Mouse (Mus musculus) CH12.LX (cell line): ENCODE data around the gene Creld2. TPM values are rescaled to one million over a fixed set of nuclear protein-coding genes. Genes with fewer than 3 reads are reported as not detected.

ENCODE experiments used
- DNase-seq: peaks from one replicate; pipeline ENCODE4 v3.0.0-alpha.2; 2013; ENCODE audit errors: extremely low read depth
- H3K27ac ChIP-seq: 2 replicates; pipeline ENCODE4 v1.5.1; 2012; ENCODE audit warnings: low read depth, mild to moderate bottlenecking, control low read depth, moderate library complexity; ENCODE audit not compliant: insufficient read depth
- H3K27me3 ChIP-seq: replicated peaks from 2 replicates; pipeline ENCODE3; 2012; ENCODE audit warnings: inconsistent platforms
- H3K36me3 ChIP-seq, 2 experiments: replicated peaks in 1 of 2; 2 replicates each; pipeline versions ENCODE3 to v1.6.1; 2012; ENCODE audit warnings: inconsistent platforms in 1 of 2, low read length in 1 of 2, mild to moderate bottlenecking in 1 of 2, mixed read lengths in 1 of 2, moderate library complexity in 1 of 2; ENCODE audit not compliant: control insufficient read depth in 1 of 2, insufficient read depth in 1 of 2
- H3K4me1 ChIP-seq, 2 experiments: 2 replicates each; pipeline ENCODE4 v1.6.1; 2012; ENCODE audit warnings: inconsistent platforms in 1 of 2, moderate library complexity in 1 of 2; ENCODE audit not compliant: insufficient read depth in 2 of 2, control insufficient read depth in 1 of 2
- H3K4me2 ChIP-seq: 2 replicates; pipeline ENCODE4 v1.6.1; 2012; ENCODE audit warnings: low read depth, mild to moderate bottlenecking, control low read depth; ENCODE audit not compliant: poor library complexity, insufficient read depth, severe bottlenecking
- H3K4me3 ChIP-seq, 3 experiments: fragments of 150-350 bp in 1 of 3; sonication (generic) in 1 of 3; replicated peaks in 1 of 3; 2 replicates each; pipeline versions ENCODE3 to v1.5.1; 2011 to 2012; ENCODE audit warnings: low read depth in 2 of 3, low read length in 2 of 3, mild to moderate bottlenecking in 2 of 3, moderate library complexity in 2 of 3, control low read depth in 1 of 3, improper control_type of control experiment in 1 of 3, inconsistent platforms in 1 of 3, mixed read lengths in 1 of 3; ENCODE audit not compliant: poor library complexity in 1 of 3
- H3K79me2 ChIP-seq: replicated peaks from 2 replicates; pipeline ENCODE4 v1.6.1; 2012; ENCODE audit warnings: mild to moderate bottlenecking, moderate library complexity; ENCODE audit not compliant: control insufficient read depth, poor library complexity, insufficient read depth, severe bottlenecking; ENCODE audit errors: extremely low read depth
- H3K9ac ChIP-seq: 2 replicates; pipeline ENCODE4 v1.6.1; 2012; ENCODE audit warnings: low read depth, mild to moderate bottlenecking, control low read depth, moderate library complexity; ENCODE audit not compliant: insufficient read depth
- H3K9me3 ChIP-seq: replicated peaks from 2 replicates; pipeline ENCODE3; 2012; ENCODE audit warnings: low read length, inconsistent platforms, mixed read lengths
- BHLHE40 ChIP-seq: IDR thresholded peaks from 2 replicates; pipeline ENCODE4 v1.6.1; 2011; ENCODE audit warnings: mild to moderate bottlenecking, low read depth, low read length, improper control_type of control experiment
- CHD1 ChIP-seq: IDR thresholded peaks from 2 replicates; pipeline ENCODE4 v1.6.1; 2012; ENCODE audit warnings: low read depth, low read length, improper control_type of control experiment, inconsistent platforms
- CHD2 ChIP-seq: IDR thresholded peaks from 2 replicates; pipeline ENCODE4 v1.6.1; 2011; ENCODE audit warnings: low read length, improper control_type of control experiment
- CTCF ChIP-seq, 2 experiments: IDR thresholded peaks in 1 of 2; conservative IDR thresholded peaks in 1 of 2; 2 replicates each; pipeline ENCODE4 v1.5.1; 2011 to 2012; ENCODE audit warnings: low read depth in 2 of 2, low read length in 2 of 2, improper control_type of control experiment in 1 of 2, inconsistent platforms in 1 of 2, mild to moderate bottlenecking in 1 of 2, moderate library complexity in 1 of 2
- E2F4 ChIP-seq: IDR thresholded peaks from 2 replicates; pipeline ENCODE4 v1.6.1; 2011; ENCODE audit warnings: low read depth, low read length, improper control_type of control experiment; ENCODE audit not compliant: insufficient replicate concordance
- ELF1 ChIP-seq: IDR thresholded peaks from 2 replicates; pipeline ENCODE4 v1.6.1; 2014; ENCODE audit warnings: low read depth, mild to moderate bottlenecking, inconsistent platforms, low read length, improper control_type of control experiment
- EP300 ChIP-seq: IDR thresholded peaks from 2 replicates; pipeline ENCODE4 v1.6.1; 2011; ENCODE audit warnings: low read length, improper control_type of control experiment
- ETS1 ChIP-seq: conservative IDR thresholded peaks from 2 replicates; pipeline ENCODE4 v1.6.1; 2012; ENCODE audit warnings: low read depth, mild to moderate bottlenecking, inconsistent platforms, low read length, improper control_type of control experiment, moderate library complexity
- GABPA ChIP-seq: IDR thresholded peaks from 2 replicates; pipeline ENCODE4 v1.6.1; 2012; ENCODE audit warnings: low read depth, low read length, improper control_type of control experiment, inconsistent platforms; ENCODE audit not compliant: insufficient replicate concordance
- HCFC1 ChIP-seq: IDR thresholded peaks from 2 replicates; pipeline ENCODE4 v1.6.1; 2012; ENCODE audit warnings: low read depth, mild to moderate bottlenecking, inconsistent platforms, low read length, improper control_type of control experiment
- IRF4 ChIP-seq: IDR thresholded peaks from 2 replicates; pipeline ENCODE4 v1.6.1; 2014; ENCODE audit warnings: low read depth, mild to moderate bottlenecking, inconsistent platforms, low read length, improper control_type of control experiment
- JUN ChIP-seq: IDR thresholded peaks from 2 replicates; pipeline ENCODE4 v1.6.1; 2011; ENCODE audit warnings: low read depth, mild to moderate bottlenecking, low read length, improper control_type of control experiment, moderate library complexity; ENCODE audit not compliant: insufficient read depth
- JUND ChIP-seq: conservative IDR thresholded peaks from 2 replicates; pipeline ENCODE4 v1.6.1; 2011; ENCODE audit warnings: low read depth, low read length, improper control_type of control experiment
- KAT2A ChIP-seq: IDR thresholded peaks from 2 replicates; pipeline ENCODE4 v1.6.1; 2012; ENCODE audit warnings: low read length, improper control_type of control experiment, inconsistent platforms; ENCODE audit not compliant: insufficient replicate concordance
- MAFK ChIP-seq: IDR thresholded peaks from 2 replicates; pipeline ENCODE4 v1.6.1; 2011; ENCODE audit warnings: low read length, improper control_type of control experiment; ENCODE audit not compliant: insufficient replicate concordance
- MAX ChIP-seq: IDR thresholded peaks from 2 replicates; pipeline ENCODE4 v1.6.1; 2011; ENCODE audit warnings: low read length, improper control_type of control experiment
- MAZ ChIP-seq: IDR thresholded peaks from 2 replicates; pipeline ENCODE4 v1.6.1; 2012; ENCODE audit warnings: low read depth, mild to moderate bottlenecking, inconsistent platforms, low read length, improper control_type of control experiment, moderate library complexity
- MEF2A ChIP-seq: IDR thresholded peaks from 2 replicates; pipeline ENCODE4 v1.6.1; 2014; ENCODE audit warnings: low read depth, mild to moderate bottlenecking, inconsistent platforms, low read length, improper control_type of control experiment, borderline replicate concordance
- MXI1 ChIP-seq: IDR thresholded peaks from 2 replicates; pipeline ENCODE4 v1.6.1; 2011; ENCODE audit warnings: mild to moderate bottlenecking, low read depth, low read length, improper control_type of control experiment
- MYC ChIP-seq: IDR thresholded peaks from 2 replicates; pipeline ENCODE4 v1.6.1; 2011; ENCODE audit warnings: low read depth, mild to moderate bottlenecking, improper control_type of control experiment, low read length
- NELFE ChIP-seq: IDR thresholded peaks from 2 replicates; pipeline ENCODE4 v1.6.1; 2011; ENCODE audit warnings: low read depth, low read length, improper control_type of control experiment
- NRF1 ChIP-seq: IDR thresholded peaks from 2 replicates; pipeline ENCODE4 v1.6.1; 2014; ENCODE audit warnings: low read depth, mild to moderate bottlenecking, inconsistent platforms, low read length, improper control_type of control experiment, moderate library complexity
- PAX5 ChIP-seq: IDR thresholded peaks from 2 replicates; pipeline ENCODE4 v1.6.1; 2012; ENCODE audit warnings: low read length, inconsistent platforms, mixed read lengths
- POLR2A ChIP-seq: IDR thresholded peaks from 2 replicates; pipeline ENCODE4 v1.6.1; 2011; ENCODE audit warnings: low read depth, mild to moderate bottlenecking, improper control_type of control experiment, low read length
- POLR2AphosphoS2 ChIP-seq: IDR thresholded peaks from 2 replicates; pipeline ENCODE4 v1.6.1; 2011; ENCODE audit warnings: low read depth, low read length, improper control_type of control experiment
- RCOR1 ChIP-seq: conservative IDR thresholded peaks from 2 replicates; pipeline ENCODE4 v1.6.1; 2012; ENCODE audit warnings: low read depth, mild to moderate bottlenecking, inconsistent platforms, low read length, improper control_type of control experiment
- SIN3A ChIP-seq: IDR thresholded peaks from 2 replicates; pipeline ENCODE4 v1.6.1; 2012; ENCODE audit warnings: low read length, improper control_type of control experiment, inconsistent platforms
- SMC3 ChIP-seq: IDR thresholded peaks from 2 replicates; pipeline ENCODE4 v1.6.1; 2011; ENCODE audit warnings: low read depth, low read length, improper control_type of control experiment
- TBP ChIP-seq: conservative IDR thresholded peaks from 2 replicates; pipeline ENCODE4 v1.6.1; 2011; ENCODE audit warnings: low read depth, low read length, improper control_type of control experiment
- TCF12 ChIP-seq: IDR thresholded peaks from 2 replicates; pipeline ENCODE4 v1.6.1; 2014; ENCODE audit warnings: low read depth, mild to moderate bottlenecking, inconsistent platforms, low read length, improper control_type of control experiment
- UBTF ChIP-seq: IDR thresholded peaks from 2 replicates; pipeline ENCODE4 v1.6.1; 2012; ENCODE audit warnings: low read depth, mild to moderate bottlenecking, inconsistent platforms, low read length, improper control_type of control experiment, moderate library complexity
- USF1 ChIP-seq: IDR thresholded peaks from 2 replicates; pipeline ENCODE4 v1.6.1; 2014; ENCODE audit warnings: low read depth, mild to moderate bottlenecking, inconsistent platforms, low read length, improper control_type of control experiment
- USF2 ChIP-seq: conservative IDR thresholded peaks from 2 replicates; pipeline ENCODE4 v1.6.1; 2011; ENCODE audit warnings: low read depth, low read length, improper control_type of control experiment
- ZC3H11A ChIP-seq: IDR thresholded peaks from 2 replicates; pipeline ENCODE4 v1.6.1; 2012; ENCODE audit warnings: low read depth, mild to moderate bottlenecking, inconsistent platforms, low read length, improper control_type of control experiment
- ZKSCAN1 ChIP-seq: IDR thresholded peaks from 2 replicates; pipeline ENCODE4 v1.6.1; 2012; ENCODE audit warnings: low read depth, inconsistent platforms, low read length, improper control_type of control experiment, borderline replicate concordance
- ZMIZ1 ChIP-seq: IDR thresholded peaks from 2 replicates; pipeline ENCODE4 v1.6.1; 2012; ENCODE audit warnings: low read depth, mild to moderate bottlenecking, inconsistent platforms, low read length, improper control_type of control experiment
- ZNF384 ChIP-seq: IDR thresholded peaks from 2 replicates; pipeline ENCODE4 v1.6.1; 2012; ENCODE audit warnings: low read depth, low read length, improper control_type of control experiment, inconsistent platforms
- dilution Hi-C: fragments of 300-500 bp; cut with MboI; formaldehyde crosslinking; loops from 2 replicates; pipeline ENCODE4 v1.14.3; 2020; ENCODE audit warnings: low sequenced_read_pairs; ENCODE audit not compliant: extremely low pct_unique_long_range_greater_than_20kb, extremely low pct_ligation_motif_present
- in situ Hi-C: fragments of 300-500 bp; cut with MboI; formaldehyde crosslinking; loops from 3 replicates; pipeline ENCODE4 v1.14.3; 2019; ENCODE audit warnings: low sequenced_read_pairs, low pct_ligation_motif_present, low pct_unique_long_range_greater_than_20kb, mixed read lengths
- polyA plus RNA-seq: library from polyadenylated mRNA; unstranded; fragments of >175 nt; gene quantifications from 2 replicates; pipeline ENCODE4 v1.2.1, GENCODE M21; 2012; ENCODE audit warnings: low read depth; ENCODE audit not compliant: insufficient read length
- total RNA-seq, 2 experiments: library from RNA; depleted of rRNA; stranded (reverse); fragments of 300-350 nt in 1 of 2; fragments of >200 nt in 1 of 2; gene quantifications; 2 replicates each; pipeline ENCODE4 v1.2.3; 2012 to 2014

Creld2 gene
- total and polyA plus RNA-seq, 3 experiments, result 63.6 to 93.8 (median 85.0) TPM

DNA sequence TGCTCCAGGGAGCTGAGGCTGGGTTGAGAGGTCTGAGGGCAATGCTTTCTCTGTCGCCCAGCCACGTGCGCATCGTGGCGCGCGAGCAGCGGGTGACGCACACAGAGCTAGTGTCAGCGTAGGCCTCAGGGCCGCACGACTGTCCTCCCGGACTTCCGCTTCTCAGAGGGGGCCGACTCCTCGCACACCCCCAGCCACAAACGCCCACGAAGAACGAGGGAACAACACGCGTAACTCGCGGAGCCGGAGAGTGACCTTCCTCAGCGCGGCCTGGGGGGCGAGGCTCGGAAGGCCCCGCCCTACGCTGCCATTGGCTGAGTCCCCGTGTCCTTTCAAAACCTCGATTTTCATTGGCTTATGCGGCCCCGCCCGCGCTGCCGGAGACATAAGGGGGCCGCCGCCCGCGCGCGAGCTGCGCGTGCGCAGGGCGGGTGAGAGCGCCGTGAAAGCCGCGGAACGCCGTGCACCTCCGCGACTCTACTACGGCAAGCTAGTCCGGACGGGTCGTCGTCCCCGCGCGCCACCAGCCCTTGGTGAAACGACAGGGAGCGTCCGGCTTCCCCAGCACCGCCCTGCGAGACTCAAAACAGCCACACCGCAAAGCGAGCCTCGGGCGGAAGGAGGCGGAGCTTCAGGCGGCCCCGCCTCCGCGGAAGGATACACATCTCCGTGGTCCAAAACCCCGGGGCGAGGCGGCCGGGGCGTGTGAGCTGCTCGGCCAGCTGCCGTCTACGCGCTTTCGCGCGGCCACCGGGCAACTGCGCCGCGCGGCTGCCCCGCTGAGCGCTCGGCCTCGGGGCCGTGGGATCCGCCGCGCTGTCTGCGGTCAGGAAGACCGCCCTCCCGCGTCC lies 42.6 kb downstream of the Creld2 start, which contains the start of gene Pim3:
TSS of gene Pim3 (plus strand) at position 415 of the 851 bp plus-strand sequence.
- dilution Hi-C loops (no loop called here), in situ Hi-C loops (no loop called here)
- H3K27me3 ChIP-seq, result peaks cover 40% of the 10 kb centered on the region
- peaks cover 6 to 28% of the 10 kb centered on the region in 2 experiments for H3K36me3 ChIP-seq
- H3K4me2 ChIP-seq, result peak within 1 kb of the TSS; percentile 85
- H3K4me1 ChIP-seq, result peaks cover 12 to 26% of the 10 kb centered on the region in 2 experiments
- H3K79me2 ChIP-seq, result 0 out of 2 replicates have a peak, but pooled peaks cover 3% of the 10 kb centered on the region
- DNase-seq, result peak; percentile 93
- peak within 1 kb of the TSS; percentile 70 for H3K27ac ChIP-seq
- H3K4me3 ChIP-seq, result peak within 1 kb of the TSS; percentile 73 to 91 (median 76)
- peak within 1 kb of the TSS; percentile 64 for H3K9ac ChIP-seq
- peaks cover 2% of the 10 kb centered on the region for H3K9me3 ChIP-seq
- TF ChIP-seq UBTF (peak; percentile 89; the same call in 1 of the 2 replicates), JUN (no peak), JUND (no peak), POLR2AphosphoS2 (0 out of 2 replicates have a peak, but pooled peaks have one; percentile 37), BHLHE40 (peak; percentile 63), SMC3 (no peak), TCF12 (peak; percentile 88), SIN3A (peak; percentile 71; the same call in 1 of the 2 replicates), IRF4 (0 out of 2 replicates have a peak, but pooled peaks have one; percentile 14), POLR2A (peak; percentile 82), MAZ (peak; percentile 12; the same call in 1 of the 2 replicates), HCFC1 (peak; percentile 58), GABPA (no peak), MAX (peak; percentile 97), NRF1 (peak; percentile 98), TBP (peak; percentile 77; the same call in 1 of the 2 replicates), NELFE (peak; percentile 84), MXI1 (peak; percentile 94), RCOR1 (no peak), ZMIZ1 (peak; percentile 84), PAX5 (no peak), CHD2 (no peak), KAT2A (peak; percentile 89), MYC (peak; percentile 95), MEF2A (no peak), ELF1 (peak; percentile 52; the same call in 1 of the 2 replicates), USF2 (no peak), E2F4 (no peak), CTCF (conservative IDR thresholded peaks at IDR 0.05 in 1 of 2, IDR thresholded peaks at IDR 0.05 in 1 of 2; ENCODE audit: low read depth in 2 of 2, low read length in 2 of 2) (no peak), CHD1 (no peak), EP300 (no peak), USF1 (no peak), ZC3H11A (no peak), ETS1 (no peak), MAFK (no peak), ZNF384 (no peak), ZKSCAN1 (no peak)
- TF ChIP-seq, all 38 proteins: peak for 18
